Mouse (Mus musculus): ENCODE measurements around the gene Jak3. TPM values are rescaled to one million over a fixed set of nuclear protein-coding genes. Genes with fewer than 3 reads are reported as not detected.
"Not testable (repeated sequence)": the region's sequence is repeated elsewhere in the genome, so short reads cannot be mapped to it uniquely, and the experiment has no call there.

Gene Jak3
- polyA plus RNA-seq, 1 experiment, result not detected

DNA sequence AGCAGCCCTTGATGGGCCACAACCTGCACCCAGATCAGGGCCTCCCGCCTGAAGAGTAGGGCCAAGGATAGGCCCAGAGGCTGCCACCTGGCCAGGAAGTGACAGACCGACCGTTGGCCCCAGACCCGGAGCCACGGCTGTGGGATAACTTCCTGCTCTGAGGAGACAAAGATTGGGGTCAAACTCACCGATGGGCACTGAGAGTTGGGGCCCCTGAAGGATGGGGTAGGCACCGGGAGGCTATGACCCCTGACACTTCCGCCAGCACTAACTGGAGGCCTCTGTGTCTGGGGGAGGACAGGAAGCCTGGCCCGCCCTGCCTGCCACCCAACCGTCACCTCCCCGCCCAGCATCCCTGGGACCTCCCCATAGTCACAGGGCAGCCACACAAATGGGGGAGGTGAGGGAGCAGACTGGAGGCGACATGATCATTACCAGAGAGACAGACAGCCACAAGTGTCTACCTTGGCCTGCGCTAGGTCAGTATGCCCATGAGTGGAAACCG lies 47.0 kb downstream of the Jak3 start:
- 76% methylated on average over 14 of the region's 14 CpGs for WGBS
- no peak overlapping the region for H3K27ac ChIP-seq (ENCODE audit: insufficient read depth, low read depth, low read length)
- H3K4me1 ChIP-seq (ENCODE audit: control insufficient read depth, insufficient read depth, low read length), result peaks cover 59% of the 10 kb centered on the region
- no peak for TF ChIP-seq CTCF (IDR thresholded peaks at IDR 0.05; ENCODE audit: insufficient read depth, low read depth, low read length)
- no peak for TF ChIP-seq POLR2A (IDR thresholded peaks at IDR 0.05; ENCODE audit: insufficient read depth, low read depth, low read length)
- no peak overlapping the region for H3K4me3 ChIP-seq (ENCODE audit: insufficient read depth, low read depth, low read length)

DNA sequence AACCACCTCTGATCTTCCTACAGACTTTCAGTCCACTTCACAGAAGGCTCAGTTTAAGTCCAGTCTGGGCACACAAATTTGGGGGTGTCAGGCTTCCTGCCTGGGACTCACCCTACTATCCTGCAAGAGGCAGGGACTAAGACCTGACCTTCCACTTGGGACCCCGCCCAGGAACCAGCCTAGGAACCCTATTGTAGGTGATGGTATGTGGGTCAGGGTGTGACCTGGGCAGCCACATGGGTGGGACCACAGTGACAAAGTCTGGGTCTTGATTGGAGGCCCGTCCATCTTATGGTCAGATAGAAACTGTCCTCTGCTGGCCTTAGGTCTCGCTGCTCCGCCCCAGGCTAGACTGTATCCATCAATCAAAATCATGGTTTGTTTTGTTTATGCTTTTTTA lies 48.3 kb downstream of the Jak3 start:
- Histone ChIP-seq H3K27ac (ENCODE audit: insufficient read depth, low read depth, low read length) (no peak overlapping the region; the same call in 1 of the 2 replicates), H3K4me3 (ENCODE audit: insufficient read depth, low read depth, low read length) (peak overlapping the region; percentile 91), H3K4me1 (ENCODE audit: control insufficient read depth, insufficient read depth, low read length) (peaks cover 53% of the 10 kb centered on the region)
- TF ChIP-seq CTCF (IDR thresholded peaks at IDR 0.05; ENCODE audit: insufficient read depth, low read depth, low read length) (no peak), POLR2A (IDR thresholded peaks at IDR 0.05; ENCODE audit: insufficient read depth, low read depth, low read length) (no peak)
- 76% methylated on average over 4 of the region's 4 CpGs for WGBS

DNA sequence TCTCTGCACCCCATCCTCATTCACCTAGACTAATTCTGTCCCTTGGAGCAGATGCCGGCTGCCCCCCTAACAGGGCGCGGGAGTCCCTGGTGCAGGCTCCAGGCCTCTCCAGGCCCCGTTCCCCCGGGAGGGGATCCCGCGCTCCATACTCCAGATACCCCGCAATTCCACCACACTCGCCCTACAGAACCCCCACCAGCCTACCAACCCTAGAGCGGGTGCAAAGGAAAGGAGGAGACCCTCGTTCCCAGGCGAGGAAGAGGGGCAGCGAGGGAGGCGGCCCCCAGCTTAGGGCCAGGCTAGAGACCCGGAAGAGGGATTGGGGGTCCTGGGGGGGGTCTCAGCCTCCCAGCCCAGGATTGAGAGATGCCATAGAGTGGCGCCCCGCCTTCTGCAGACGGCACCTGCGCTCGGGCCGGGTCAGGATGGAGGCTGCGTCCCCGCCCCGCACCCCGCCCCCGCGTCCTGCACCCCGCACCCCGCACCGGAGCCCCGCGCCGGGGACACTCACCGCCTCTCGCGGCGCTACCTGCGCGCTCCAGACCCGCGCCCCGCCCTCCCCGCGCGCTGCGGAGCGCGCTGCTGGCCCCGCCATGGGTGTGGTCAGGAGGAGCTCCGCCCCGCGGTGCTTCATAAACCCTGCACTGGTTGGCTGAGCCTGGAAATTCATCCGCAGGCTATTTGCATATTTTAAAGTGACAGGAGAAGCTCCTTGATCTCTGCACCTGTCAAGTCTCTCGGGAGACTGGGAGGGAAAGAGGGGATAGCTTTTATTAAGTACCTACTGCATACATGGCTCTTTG lies 49.2 kb downstream of the Jak3 start, which contains the start of gene Fcho1:
TSS of gene Fcho1 (minus strand) at position 595 of the 803 bp plus-strand sequence.
- WGBS, result 2% methylated on average over 54 of the region's 54 CpGs
- Histone ChIP-seq H3K4me3 (ENCODE audit: insufficient read depth, low read depth, low read length) (peak within 1 kb of the TSS; percentile 91), H3K4me1 (ENCODE audit: control insufficient read depth, insufficient read depth, low read length) (peaks cover 46% of the 10 kb centered on the region), H3K27ac (ENCODE audit: insufficient read depth, low read depth, low read length) (peak within 1 kb of the TSS; percentile 78)
- TF ChIP-seq CTCF (IDR thresholded peaks at IDR 0.05; ENCODE audit: insufficient read depth, low read depth, low read length) (no peak), POLR2A (IDR thresholded peaks at IDR 0.05; ENCODE audit: insufficient read depth, low read depth, low read length) (no peak)

DNA sequence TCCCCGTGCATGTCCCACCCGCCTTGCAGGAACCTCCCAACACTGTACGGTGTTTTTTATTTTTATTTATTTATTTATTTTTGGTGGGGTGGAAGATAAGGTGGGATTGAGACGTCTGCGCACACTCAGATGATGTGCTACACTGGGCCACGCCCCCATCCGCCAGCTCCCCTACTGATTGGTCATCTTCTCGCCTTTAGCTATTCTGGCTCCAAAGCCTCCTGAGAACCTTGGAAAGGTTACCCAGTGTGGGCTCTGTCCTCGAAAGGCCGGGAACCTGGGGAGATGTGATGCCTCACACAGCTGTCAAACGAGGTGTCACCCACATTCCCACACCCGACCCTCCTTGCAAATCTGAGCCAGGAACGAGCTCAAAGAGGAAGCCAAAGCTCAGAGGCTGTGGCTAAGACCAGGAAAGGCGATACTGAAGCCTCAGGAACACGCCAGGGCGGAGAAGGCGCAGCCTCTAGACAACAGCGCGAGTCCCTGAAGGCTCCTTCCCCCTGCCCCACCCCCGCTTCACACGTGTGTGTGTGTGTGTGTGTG lies 52.2 kb downstream of the Jak3 start:
- Histone ChIP-seq H3K4me1 (ENCODE audit: control insufficient read depth, insufficient read depth, low read length) (peaks cover 25% of the 10 kb centered on the region), H3K4me3 (ENCODE audit: insufficient read depth, low read depth, low read length) (peak overlapping the region; percentile 31), H3K27ac (ENCODE audit: insufficient read depth, low read depth, low read length) (peak overlapping the region; percentile 18)
- TF ChIP-seq CTCF (IDR thresholded peaks at IDR 0.05; ENCODE audit: insufficient read depth, low read depth, low read length), result no peak
- TF ChIP-seq POLR2A (IDR thresholded peaks at IDR 0.05; ENCODE audit: insufficient read depth, low read depth, low read length), result no peak
- WGBS, result 6% methylated on average over 21 of the region's 21 CpGs

GRCm38 (mm10) chr8:71728826-71729620 lies 52.9 kb downstream of the Jak3 start:
- TF ChIP-seq CTCF (IDR thresholded peaks at IDR 0.05; ENCODE audit: insufficient read depth, low read depth, low read length), result no peak
- no peak for TF ChIP-seq POLR2A (IDR thresholded peaks at IDR 0.05; ENCODE audit: insufficient read depth, low read depth, low read length)
- Histone ChIP-seq H3K4me3 (ENCODE audit: insufficient read depth, low read depth, low read length) (peak overlapping the region; percentile 31), H3K27ac (ENCODE audit: insufficient read depth, low read depth, low read length) (peak overlapping the region; percentile 18), H3K4me1 (ENCODE audit: control insufficient read depth, insufficient read depth, low read length) (peaks cover 22% of the 10 kb centered on the region)
- 3% methylated on average over 14 of the region's 16 CpGs for WGBS

- H3K4me1 ChIP-seq (ENCODE audit: control insufficient read depth, insufficient read depth, low read length), result peaks cover 12% of the 10 kb centered on the region
- 49% methylated on average over 3 of the region's 3 CpGs for WGBS
- H3K27ac ChIP-seq (ENCODE audit: insufficient read depth, low read depth, low read length), result no peak overlapping the region
- no peak for TF ChIP-seq POLR2A (IDR thresholded peaks at IDR 0.05; ENCODE audit: insufficient read depth, low read depth, low read length)
- TF ChIP-seq CTCF (IDR thresholded peaks at IDR 0.05; ENCODE audit: insufficient read depth, low read depth, low read length), result peak; percentile 51; the same call in 1 of the 2 replicates
- no peak overlapping the region for H3K4me3 ChIP-seq (ENCODE audit: insufficient read depth, low read depth, low read length)
These were observed 55.6 kb downstream of the Jak3 start for GRCm38 (mm10) chr8:71731652-71732230.

DNA sequence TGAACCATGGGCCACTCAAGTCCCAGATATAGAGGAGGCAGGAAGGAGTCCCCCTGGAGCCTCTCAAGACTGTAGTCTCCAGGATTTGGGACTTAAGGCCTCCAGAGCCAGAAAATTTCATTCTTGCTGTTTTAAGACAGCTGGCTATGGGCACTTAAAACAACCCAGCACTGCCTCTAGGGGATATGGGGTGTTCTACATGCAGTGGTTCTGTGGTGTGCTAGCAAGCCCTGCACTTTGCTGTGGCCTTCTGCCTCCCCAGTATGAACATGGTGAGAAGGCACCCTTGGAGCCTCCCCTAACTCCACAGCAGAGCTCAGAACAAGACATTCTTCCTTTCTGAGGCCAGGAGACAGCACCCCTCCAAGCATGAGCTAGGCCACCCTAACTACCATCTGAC lies 62.2 kb downstream of the Jak3 start:
- H3K4me3 ChIP-seq (ENCODE audit: insufficient read depth, low read depth, low read length); H3K4me1 ChIP-seq (ENCODE audit: control insufficient read depth, insufficient read depth, low read length); H3K27ac ChIP-seq (ENCODE audit: insufficient read depth, low read depth, low read length): not testable (repeated sequence)

Other genes starting within 250 kb of the Jak3 start
- not detected in 2 replicates for gene Abhd8, start 212.6 kb upstream of the Jak3 start, polyA plus RNA-seq (2012; ENCODE audit: insufficient read depth, insufficient read length, low replicate concordance, missing spikeins)
- gene Mrpl34, start 211.3 kb upstream of the Jak3 start, polyA plus RNA-seq (2012; ENCODE audit: insufficient read depth, insufficient read length, low replicate concordance, missing spikeins), result not detected in 2 replicates
- not detected in 2 replicates for gene Dda1, start 207.1 kb upstream of the Jak3 start, polyA plus RNA-seq (2012; ENCODE audit: insufficient read depth, insufficient read length, low replicate concordance, missing spikeins)
- not detected in 2 replicates for gene Ano8, start 190.3 kb upstream of the Jak3 start, polyA plus RNA-seq (2012; ENCODE audit: insufficient read depth, insufficient read length, low replicate concordance, missing spikeins)
- not detected in 2 replicates for gene Gtpbp3, start 188.2 kb upstream of the Jak3 start, polyA plus RNA-seq (2012; ENCODE audit: insufficient read depth, insufficient read length, low replicate concordance, missing spikeins)
- not detected in 2 replicates for gene Plvap, start 164.5 kb upstream of the Jak3 start, polyA plus RNA-seq (2012; ENCODE audit: insufficient read depth, insufficient read length, low replicate concordance, missing spikeins)
- gene Ccdc194, start 150.6 kb upstream of the Jak3 start, polyA plus RNA-seq (2012; ENCODE audit: insufficient read depth, insufficient read length, low replicate concordance, missing spikeins), result not detected in 2 replicates
- not detected in 2 replicates for gene Bst2, start 138.8 kb upstream of the Jak3 start, polyA plus RNA-seq (2012; ENCODE audit: insufficient read depth, insufficient read length, low replicate concordance, missing spikeins)
- gene Mvb12a, start 133.4 kb upstream of the Jak3 start, polyA plus RNA-seq (2012; ENCODE audit: insufficient read depth, insufficient read length, low replicate concordance, missing spikeins), result not detected in 2 replicates
- not detected in 2 replicates for gene Tmem221, start 117.4 kb upstream of the Jak3 start, polyA plus RNA-seq (2012; ENCODE audit: insufficient read depth, insufficient read length, low replicate concordance, missing spikeins)
- gene Nxnl1, start 109.7 kb upstream of the Jak3 start, polyA plus RNA-seq (2012; ENCODE audit: insufficient read depth, insufficient read length, low replicate concordance, missing spikeins), result not detected in 2 replicates
- gene Slc27a1, start 107.4 kb upstream of the Jak3 start, polyA plus RNA-seq (2012; ENCODE audit: insufficient read depth, insufficient read length, low replicate concordance, missing spikeins), result not detected in 2 replicates
- gene Pgls, start 84.1 kb upstream of the Jak3 start, polyA plus RNA-seq (2012; ENCODE audit: insufficient read depth, insufficient read length, low replicate concordance, missing spikeins), result not detected in 2 replicates
- not detected in 2 replicates for gene Fam129c, start 78.6 kb upstream of the Jak3 start, polyA plus RNA-seq (2012; ENCODE audit: insufficient read depth, insufficient read length, low replicate concordance, missing spikeins)
- 143 TPM in 1 of 2 replicates, not detected in the other for gene Colgalt1, start 65.3 kb upstream of the Jak3 start, polyA plus RNA-seq (2012; ENCODE audit: insufficient read depth, insufficient read length, low replicate concordance, missing spikeins)
- gene Unc13a, start 4.5 kb upstream of the Jak3 start, polyA plus RNA-seq (2012; ENCODE audit: insufficient read depth, insufficient read length, low replicate concordance, missing spikeins), result not detected in 2 replicates
- gene Insl3, start 12.9 kb downstream of the Jak3 start, polyA plus RNA-seq (2012; ENCODE audit: insufficient read depth, insufficient read length, low replicate concordance, missing spikeins), result not detected in 2 replicates
- not detected in 2 replicates for gene B3gnt3, start 25.5 kb downstream of the Jak3 start, polyA plus RNA-seq (2012; ENCODE audit: insufficient read depth, insufficient read length, low replicate concordance, missing spikeins)
- gene Fcho1, start 49.4 kb downstream of the Jak3 start, polyA plus RNA-seq (2012; ENCODE audit: insufficient read depth, insufficient read length, low replicate concordance, missing spikeins), result 90.9 TPM in 1 of 2 replicates, not detected in the other
- not detected in 2 replicates for gene Zfp709, start 205.7 kb downstream of the Jak3 start, polyA plus RNA-seq (2012; ENCODE audit: insufficient read depth, insufficient read length, low replicate concordance, missing spikeins)
- not detected in 2 replicates for gene Zfp882, start 232.3 kb downstream of the Jak3 start, polyA plus RNA-seq (2012; ENCODE audit: insufficient read depth, insufficient read length, low replicate concordance, missing spikeins)
- gene Zfp617, start 232.3 kb downstream of the Jak3 start, polyA plus RNA-seq (2012; ENCODE audit: insufficient read depth, insufficient read length, low replicate concordance, missing spikeins), result not detected in 2 replicates